9 mouse cellular contexts compared by ENCODE assay signal in genomic region chr3:65938211-65938610, GRCm38 (mm10). TPM values are rescaled to one million over a fixed set of nuclear protein-coding genes. Genes with fewer than 3 reads are reported as not detected.
DNase-seq lines count a peak whose midpoint lies in the region; ATAC-seq lines count a peak whose summit lies in the region.
"Had no signal": no experiment of that assay in that cellular context is flagged by ENCODE, and none has a peak within 500 bp of the region (broad histone marks: within the 10 kb centered on the region; RNA-seq: fewer than 3 reads in every experiment).

No protein-coding gene starts in this region.

- no peak overlapping the region for H3K4me3 ChIP-seq in midbrain, embryonic 14.5 days (replicated peaks; ENCODE audit: low read depth, low read length)
- no peak overlapping the region for H3K4me3 ChIP-seq in midbrain, embryonic 16.5 days (ENCODE audit: low read depth, low read length)
- H3K4me3 ChIP-seq: embryonic facial prominence, embryonic 15.5 days had no signal

- H3K9me3 ChIP-seq in midbrain, embryonic 14.5 days (ENCODE audit: control insufficient read depth, low read length): no peaks in the 10 kb centered on the region
- no peaks in the 10 kb centered on the region for H3K9me3 ChIP-seq in midbrain, embryonic 16.5 days (replicated peaks; ENCODE audit: control insufficient read depth, low read length, poor library complexity, severe bottlenecking)
- H3K9me3 ChIP-seq: embryonic facial prominence, embryonic 15.5 days had no signal

- H3K36me3 ChIP-seq in midbrain, embryonic 14.5 days (ENCODE audit: control insufficient read depth, insufficient read depth, low read length): no peaks in the 10 kb centered on the region
- H3K36me3 ChIP-seq in midbrain, embryonic 16.5 days (ENCODE audit: control insufficient read depth, insufficient read depth, low read length): no peaks in the 10 kb centered on the region
- H3K36me3 ChIP-seq in splenic B cell, adult 2 months (ENCODE audit: control insufficient read depth, insufficient read depth, low read length, poor library complexity, severe bottlenecking): peaks cover 1% of the 10 kb centered on the region; the same call in 1 of the 2 replicates
- H3K36me3 ChIP-seq: embryonic facial prominence, embryonic 15.5 days had no signal

- no peaks in the 10 kb centered on the region for H3K27me3 ChIP-seq in midbrain, embryonic 14.5 days (ENCODE audit: control insufficient read depth, insufficient read depth, low read length)
- no peaks in the 10 kb centered on the region for H3K27me3 ChIP-seq in midbrain, embryonic 16.5 days (ENCODE audit: control insufficient read depth, insufficient read depth, low read depth, low read length)
- H3K27me3 ChIP-seq in splenic B cell, adult 2 months (ENCODE audit: control insufficient read depth, insufficient read depth, low read length, poor library complexity, severe bottlenecking): no peaks in the 10 kb centered on the region
- H3K27me3 ChIP-seq: embryonic facial prominence, embryonic 15.5 days had no signal

- H3K27ac ChIP-seq in midbrain, embryonic 14.5 days (replicated peaks; ENCODE audit: low read depth, low read length): no peak overlapping the region
- H3K27ac ChIP-seq in midbrain, embryonic 16.5 days (ENCODE audit: low read length): no peak overlapping the region
- H3K27ac ChIP-seq: embryonic facial prominence, embryonic 15.5 days had no signal

- no peaks in the 10 kb centered on the region for H3K4me1 ChIP-seq in midbrain, embryonic 14.5 days (ENCODE audit: control insufficient read depth, insufficient read depth, low read length)
- H3K4me1 ChIP-seq in midbrain, embryonic 16.5 days (ENCODE audit: control insufficient read depth, insufficient read depth, low read length): no peaks in the 10 kb centered on the region
- H3K4me1 ChIP-seq: embryonic facial prominence, embryonic 15.5 days had no signal

- ATAC-seq in midbrain, embryonic 14.5 days (ENCODE audit: low FRiP score, low TSS enrichment): no peak
- no peak for ATAC-seq in midbrain, embryonic 16.5 days
- peak; percentile 76 for ATAC-seq in granulocyte monocyte progenitor cell, adult 5-6 weeks (replicated peaks; ENCODE audit: poor library complexity, severe bottlenecking)

- DNase-seq in gastrocnemius, adult 18-20 months (ENCODE audit: low spot score): peak; percentile 27
- DNase-seq in gastrocnemius, postnatal 10 days: no peak
- DNase-seq in midbrain, embryonic 14.5 days: peak; percentile 76
- DNase-seq in splenic B cell, adult 2 months (ENCODE audit: low read depth, low spot score): peak; percentile 56
- DNase-seq in frontal cortex, postnatal 36 days (ENCODE audit: low spot score in 2 of 2): no peak
- DNase-seq in layer of hippocampus, postnatal 36 days: no peak

- WGBS in midbrain, embryonic 14.5 days: 22% methylated on average over 3 of the region's 3 CpGs
- 16% methylated on average over 3 of the region's 3 CpGs for WGBS in midbrain, embryonic 16.5 days

- H3K4me2 ChIP-seq in midbrain, embryonic 14.5 days (ENCODE audit: low read length): no peak overlapping the region
- H3K4me2 ChIP-seq in midbrain, embryonic 16.5 days (ENCODE audit: low read length): no peak overlapping the region
- H3K4me2 ChIP-seq: embryonic facial prominence, embryonic 15.5 days had no signal

- H3K9ac ChIP-seq in midbrain, embryonic 14.5 days (replicated peaks; ENCODE audit: low read length): no peak overlapping the region
- no peak overlapping the region for H3K9ac ChIP-seq in midbrain, embryonic 16.5 days (ENCODE audit: low read depth, low read length)
- H3K9ac ChIP-seq: embryonic facial prominence, embryonic 15.5 days had no signal

RNA-seq across cellular contexts. Expression of gene Ccnl1, which starts 19.8 kb away (rescaled TPM):
- total RNA-seq in gastrocnemius, adult 18-20 months (2021): 10 to 100 TPM; 12.6 to 14.4 TPM
- 10 to 100 TPM; 22.7 to 36.5 TPM for total RNA-seq in gastrocnemius, postnatal 10 days (2021)
- polyA plus RNA-seq in midbrain, embryonic 14.5 days (2014; fragmentation: Nextera tagmentation; extraction: Ambion mirVana): 78.1 and 99.0 TPM in 2 replicates
- polyA plus RNA-seq in midbrain, embryonic 16.5 days (2015; fragmentation: Nextera tagmentation; extraction: Ambion mirVana): 64.7 and 73.2 TPM in 2 replicates
- total RNA-seq in granulocyte monocyte progenitor cell, adult 5-6 weeks (2014; fragmentation: Nextera tagmentation): 131 and 167 TPM in 2 replicates
- 289 and 310 TPM in 2 replicates for total RNA-seq in granulocyte monocyte progenitor cell, adult 5-6 weeks (2017)
- total RNA-seq in layer of hippocampus, postnatal 36 days (2021): 10 to 100 TPM; 60.4 to 67.2 TPM

Comparison
In these comparisons a context has a peak if more than half of its experiments do, and no peak if none do; other contexts are left out.
1. DNase-seq: peak in gastrocnemius, adult 18-20 months (single experiment), midbrain, embryonic 14.5 days (single experiment) and splenic B cell, adult 2 months (single experiment); none in gastrocnemius, postnatal 10 days (single experiment), frontal cortex, postnatal 36 days (0 of 2) and layer of hippocampus, postnatal 36 days (0 of 2).